Mouse (Mus musculus): ENCODE data around the gene Tenm2.

Gene Tenm2

DNA sequence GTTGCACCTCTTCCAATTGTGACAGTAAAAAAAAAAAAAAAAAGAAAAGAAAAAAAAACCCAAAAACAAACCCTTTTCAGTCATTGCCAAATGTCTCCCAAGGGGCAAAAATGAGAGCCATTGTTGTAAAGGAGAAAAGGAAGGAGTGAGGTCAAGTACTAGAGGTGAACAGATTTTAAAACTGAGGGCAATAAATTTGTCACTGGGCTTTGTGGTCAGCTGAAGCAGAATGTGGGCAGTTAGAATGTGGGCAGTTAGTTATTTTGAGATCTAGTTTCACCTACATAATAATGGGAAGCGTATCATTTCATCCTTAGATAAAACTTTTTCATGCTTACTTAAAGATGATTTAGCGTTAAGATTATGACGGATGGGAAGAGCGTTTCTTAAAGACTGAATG is 1016.2 kb downstream of the Tenm2 start:
- TF ChIP-seq GATA4 (IDR thresholded peaks at IDR 0.05; ENCODE audit: insufficient replicate concordance, low read length): no peak

DNA sequence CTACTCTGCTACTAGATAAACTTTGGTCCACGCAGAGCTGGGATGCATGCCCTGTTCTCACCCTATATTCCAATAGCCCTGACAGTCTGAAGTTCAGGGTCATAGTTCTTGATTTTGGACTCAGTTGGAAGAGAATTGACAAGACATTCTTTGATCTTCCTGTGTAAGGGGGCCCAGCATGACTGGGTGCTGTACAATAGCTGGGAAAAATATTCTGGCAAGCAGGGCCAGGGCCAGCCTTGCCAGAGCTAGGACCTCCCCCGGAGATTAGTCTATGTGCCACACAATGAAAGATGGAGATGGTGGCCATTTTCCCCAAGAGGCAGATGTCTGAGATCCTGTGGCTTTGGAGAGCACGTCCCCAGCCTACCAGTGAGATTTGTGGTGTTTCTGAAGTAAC is 1021.2 kb downstream of the Tenm2 start:
- no peak for TF ChIP-seq GATA4 (IDR thresholded peaks at IDR 0.05; ENCODE audit: insufficient replicate concordance, low read length)

DNA sequence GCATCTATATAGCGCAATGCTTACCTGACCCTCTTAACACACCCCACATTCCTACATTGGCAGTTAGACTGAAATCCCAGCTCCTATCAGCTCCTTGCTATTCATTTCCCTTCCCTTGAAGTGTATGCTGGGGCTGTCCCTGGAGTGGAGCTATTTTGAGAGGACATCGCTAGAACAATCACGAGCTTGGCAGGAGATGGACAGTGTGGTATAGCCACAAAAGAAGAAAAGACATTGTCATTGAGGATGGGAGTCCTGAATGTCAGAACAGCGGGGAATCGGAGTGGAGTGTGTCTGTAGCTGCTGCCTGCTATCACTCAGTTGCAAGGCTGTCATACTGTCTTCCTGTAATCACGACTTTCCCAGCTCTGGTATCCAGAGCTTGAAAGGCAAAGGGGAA is 1031.4 kb downstream of the Tenm2 start:
- TF ChIP-seq GATA4 (IDR thresholded peaks at IDR 0.05; ENCODE audit: insufficient replicate concordance, low read length): no peak

DNA sequence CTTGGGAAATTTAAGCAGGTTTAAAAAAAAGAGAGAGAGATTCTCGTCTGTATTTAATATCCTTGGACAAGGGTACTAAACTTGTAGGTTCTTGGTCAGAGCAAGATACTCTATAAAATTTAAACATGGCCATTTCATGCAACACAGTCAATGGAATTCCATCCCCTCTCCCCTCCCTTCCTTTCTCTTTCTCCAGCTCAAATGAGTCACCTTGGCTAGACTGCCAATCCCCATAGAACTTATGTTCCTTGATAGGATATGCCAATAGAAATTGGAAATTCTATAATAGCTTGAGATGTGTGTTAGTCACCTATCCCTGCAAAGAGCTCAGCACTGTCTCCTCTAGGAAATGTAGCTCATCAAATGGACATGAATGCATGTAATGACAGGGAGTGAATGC is 1031.9 kb downstream of the Tenm2 start:
- TF ChIP-seq GATA4 (IDR thresholded peaks at IDR 0.05; ENCODE audit: insufficient replicate concordance, low read length): no peak

DNA sequence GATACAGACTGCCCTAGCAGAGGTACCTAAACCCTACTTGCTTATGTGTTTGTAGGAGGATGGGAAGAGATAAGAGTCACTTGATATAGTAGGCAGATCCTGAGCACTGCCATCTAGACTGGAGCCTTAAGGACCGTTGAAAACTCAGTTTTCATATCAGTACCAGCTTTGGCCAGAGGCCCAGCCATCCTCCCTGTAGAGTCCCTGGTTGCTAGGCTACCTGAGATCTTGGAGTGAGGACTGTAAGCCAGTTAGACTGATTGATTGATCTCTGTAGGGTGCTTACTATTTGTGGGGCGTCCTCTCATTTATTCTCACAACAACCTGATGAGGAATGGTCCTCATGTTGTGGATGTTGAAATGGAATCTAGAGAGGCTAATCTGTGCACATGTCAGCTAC is 1041.4 kb downstream of the Tenm2 start:
- TF ChIP-seq GATA4 (IDR thresholded peaks at IDR 0.05; ENCODE audit: insufficient replicate concordance, low read length): no peak

DNA sequence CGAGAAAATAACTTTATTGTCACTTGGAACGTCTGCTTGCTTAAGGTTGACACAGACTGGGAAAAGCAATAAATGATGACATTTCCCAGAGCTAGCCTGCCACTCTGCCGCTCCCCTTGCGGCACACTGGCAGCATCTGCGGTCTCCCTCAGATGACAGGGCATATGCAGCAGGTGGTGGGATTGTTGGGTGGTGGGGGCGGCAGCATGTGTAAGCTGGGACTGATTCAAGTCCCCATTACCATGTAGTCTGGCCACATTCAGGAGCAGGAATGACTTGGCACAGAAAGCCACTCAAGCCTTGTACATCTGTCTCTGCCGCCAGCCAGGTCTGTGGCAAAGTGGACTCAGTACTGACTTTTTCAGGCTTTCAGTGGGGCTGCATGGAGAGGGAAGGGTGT is 1059.7 kb downstream of the Tenm2 start:
- no peak for TF ChIP-seq GATA4 (IDR thresholded peaks at IDR 0.05; ENCODE audit: insufficient replicate concordance, low read length)

DNA sequence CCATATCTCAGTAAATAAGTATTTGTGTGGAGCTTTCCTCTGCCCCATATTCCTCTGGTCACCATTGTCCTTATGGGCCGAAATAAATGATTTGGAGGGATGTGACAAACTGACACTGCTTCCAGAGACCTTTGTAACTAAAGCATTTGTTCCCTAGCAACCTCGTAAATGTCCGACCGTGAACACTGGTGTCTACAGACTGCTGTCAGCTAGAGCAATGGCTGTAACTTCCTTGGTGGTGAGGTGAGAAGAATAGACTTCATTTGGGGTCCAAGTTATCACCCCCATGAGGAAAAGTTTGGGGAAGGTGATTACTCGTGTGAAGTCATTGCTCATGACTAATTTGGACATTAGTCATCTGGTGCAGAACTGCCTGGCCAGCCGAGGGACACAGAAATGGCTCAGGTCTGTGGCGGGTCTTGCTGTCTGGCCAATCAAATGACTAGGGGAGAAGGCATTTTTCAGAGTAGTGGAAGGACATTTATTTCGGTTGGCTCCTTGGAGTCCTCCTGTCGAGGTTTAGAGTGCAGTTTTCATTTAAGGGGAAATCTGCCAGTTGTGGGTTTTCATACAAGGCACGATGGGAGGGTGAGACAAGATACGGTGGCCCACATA is 1062.6 kb downstream of the Tenm2 start:
- no peak for TF ChIP-seq GATA4 (IDR thresholded peaks at IDR 0.05; ENCODE audit: insufficient replicate concordance, low read length)

DNA sequence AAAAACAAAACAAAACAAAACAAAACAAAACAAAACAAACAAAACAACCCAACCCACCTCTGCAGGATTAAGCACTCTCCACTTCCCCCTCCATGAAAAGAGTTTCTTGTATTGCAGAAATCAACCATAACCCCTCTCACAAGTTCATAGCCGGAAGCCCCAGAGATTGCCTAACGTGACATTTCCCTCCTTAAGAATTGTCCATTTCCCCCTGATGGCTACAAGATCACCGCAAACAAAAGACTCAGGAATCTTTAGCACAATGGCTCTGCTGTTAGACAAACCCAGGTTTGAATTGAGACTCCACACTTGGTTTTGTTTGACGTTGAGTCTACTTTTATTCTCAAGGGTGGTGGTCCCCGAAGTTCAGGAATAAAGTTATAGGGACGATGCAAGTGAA is 1063.2 kb downstream of the Tenm2 start:
- no peak for TF ChIP-seq GATA4 (IDR thresholded peaks at IDR 0.05; ENCODE audit: insufficient replicate concordance, low read length)

DNA sequence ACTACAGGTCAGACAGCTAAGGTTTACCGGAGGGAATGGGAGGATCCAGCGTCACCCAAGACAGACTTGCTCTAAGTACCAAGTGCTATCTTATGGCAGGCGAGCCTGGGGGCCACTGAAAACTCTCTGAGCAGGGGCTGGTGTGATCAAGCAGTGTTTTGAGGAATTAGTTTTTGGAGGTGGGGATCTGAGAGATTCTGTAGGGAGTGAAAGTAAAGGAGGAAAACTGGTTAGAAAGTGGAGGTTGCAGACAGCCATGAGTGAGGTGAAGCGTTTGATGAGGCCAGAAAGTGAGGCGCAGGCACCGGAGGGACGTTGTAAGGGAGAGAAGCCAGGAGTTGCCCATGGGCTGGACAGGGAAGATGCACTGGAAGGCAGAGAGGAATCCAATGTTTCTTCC is 1063.8 kb downstream of the Tenm2 start:
- no peak for TF ChIP-seq GATA4 (IDR thresholded peaks at IDR 0.05; ENCODE audit: insufficient replicate concordance, low read length)

DNA sequence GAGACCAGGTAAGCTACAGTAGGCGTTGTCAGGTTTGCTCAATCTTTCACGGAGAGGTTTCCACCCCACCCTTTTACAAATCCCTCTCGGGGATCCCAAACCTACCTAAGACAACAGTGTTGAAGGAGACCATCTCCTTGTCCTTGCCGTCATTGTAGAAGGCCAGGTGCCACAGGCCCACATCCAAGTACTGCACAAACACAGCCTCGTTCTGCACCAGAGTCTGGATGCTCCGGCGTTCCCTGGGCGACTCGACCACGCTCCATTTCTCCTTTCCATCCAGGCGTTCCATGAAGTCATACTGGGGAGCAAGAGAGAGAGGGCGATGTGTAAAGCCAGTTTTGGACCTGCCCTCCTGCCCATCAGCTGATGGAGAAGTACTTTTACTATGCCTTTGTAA is 1064.5 kb downstream of the Tenm2 start:
- TF ChIP-seq GATA4 (IDR thresholded peaks at IDR 0.05; ENCODE audit: insufficient replicate concordance, low read length): no peak

DNA sequence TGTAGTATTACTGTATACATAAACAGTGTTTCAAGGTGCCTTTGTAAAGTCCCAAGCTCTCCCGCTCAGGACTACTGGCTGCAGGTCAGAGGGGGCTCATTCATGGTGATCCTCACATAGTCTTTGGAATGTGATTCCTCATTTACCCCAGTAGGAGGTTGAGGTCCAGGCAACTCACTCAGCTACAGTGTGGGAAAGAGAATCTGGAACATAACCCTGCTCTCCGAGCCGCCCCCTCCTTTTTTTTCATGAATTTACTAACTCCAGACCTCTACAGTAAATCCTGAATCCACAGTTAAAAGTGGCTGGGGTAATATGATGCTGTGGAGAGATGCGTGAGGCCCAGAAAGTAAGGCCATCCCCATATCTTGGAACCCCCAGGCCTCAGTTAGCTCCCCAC is 1066.0 kb downstream of the Tenm2 start:
- no peak for TF ChIP-seq GATA4 (IDR thresholded peaks at IDR 0.05; ENCODE audit: insufficient replicate concordance, low read length)

DNA sequence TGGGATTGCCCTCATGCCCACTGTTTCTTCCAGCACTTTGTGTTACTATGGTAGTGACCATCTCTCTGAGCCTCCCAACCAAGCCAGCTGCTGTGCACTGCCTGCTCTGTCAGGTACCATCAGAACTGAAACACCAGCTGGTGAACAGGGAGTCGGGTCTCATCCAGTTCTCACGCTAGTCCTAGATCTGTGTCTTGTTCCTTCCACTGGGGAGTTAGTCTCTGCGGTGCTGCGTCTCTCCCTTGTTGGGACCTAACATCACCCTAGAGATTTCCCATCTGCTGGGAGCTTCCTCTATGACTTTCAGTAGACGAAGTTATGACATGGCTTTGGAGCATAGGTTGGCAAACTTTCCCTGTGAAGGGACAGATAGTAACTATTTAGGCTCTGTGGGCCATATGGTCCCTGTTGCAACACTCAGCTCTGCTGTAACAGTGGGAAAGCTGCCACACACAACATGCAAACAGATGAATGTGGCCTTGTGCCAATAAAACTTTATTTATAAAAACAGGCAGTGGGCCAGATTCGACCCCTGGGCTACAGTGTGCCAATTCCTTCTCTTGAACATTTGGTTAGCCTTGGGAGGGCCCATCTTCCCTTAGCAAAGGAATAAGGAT is 1066.7 kb downstream of the Tenm2 start:
- no peak for TF ChIP-seq GATA4 (IDR thresholded peaks at IDR 0.05; ENCODE audit: insufficient replicate concordance, low read length)

DNA sequence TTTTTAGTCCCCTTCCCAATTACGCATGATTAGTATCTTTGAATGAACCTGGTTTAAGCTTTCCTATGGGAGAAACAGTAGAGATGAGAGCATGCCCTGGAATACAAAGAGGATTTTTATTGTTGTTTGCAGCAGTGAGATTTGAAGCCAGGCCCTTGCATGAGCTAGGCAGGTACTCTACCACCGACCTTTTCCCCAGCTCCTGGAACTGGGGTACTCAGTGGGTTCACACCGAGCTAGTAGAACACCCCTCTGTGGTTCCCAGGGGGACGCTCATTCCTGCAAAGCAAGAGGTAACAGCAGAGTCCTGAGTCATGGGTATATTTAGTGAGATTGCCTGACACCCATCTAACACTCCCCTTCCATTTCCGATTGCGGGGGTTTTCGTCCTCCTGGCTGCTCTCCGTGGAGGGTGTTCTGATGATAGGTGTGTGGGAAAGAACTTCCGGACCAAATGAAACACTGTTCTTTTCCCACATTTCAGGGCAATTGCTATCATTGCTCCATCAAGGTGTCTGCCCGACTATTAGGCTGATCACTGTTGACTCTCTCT is 1067.9 kb downstream of the Tenm2 start:
- no peak for TF ChIP-seq GATA4 (IDR thresholded peaks at IDR 0.05; ENCODE audit: insufficient replicate concordance, low read length)

DNA sequence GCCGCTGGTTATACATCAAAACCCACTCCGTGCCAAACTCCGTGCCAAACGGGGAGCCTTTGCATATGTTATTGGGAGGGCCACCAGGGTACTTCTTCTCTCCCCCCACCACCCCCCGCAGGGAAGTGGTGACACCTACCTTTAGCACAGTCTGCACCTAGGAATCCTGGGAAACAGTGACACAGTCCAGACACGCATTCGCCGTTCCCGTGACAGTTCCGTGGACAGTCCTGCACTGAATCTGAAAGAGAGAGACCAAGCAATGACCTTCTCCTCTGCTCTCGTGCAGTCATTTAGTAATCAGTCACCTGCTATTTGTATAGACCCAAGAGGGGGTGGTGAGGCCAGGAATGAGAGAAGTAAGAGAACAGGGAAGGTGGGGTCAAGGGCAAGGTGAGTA is 1072.2 kb downstream of the Tenm2 start:
- no peak for TF ChIP-seq GATA4 (IDR thresholded peaks at IDR 0.05; ENCODE audit: insufficient replicate concordance, low read length)

DNA sequence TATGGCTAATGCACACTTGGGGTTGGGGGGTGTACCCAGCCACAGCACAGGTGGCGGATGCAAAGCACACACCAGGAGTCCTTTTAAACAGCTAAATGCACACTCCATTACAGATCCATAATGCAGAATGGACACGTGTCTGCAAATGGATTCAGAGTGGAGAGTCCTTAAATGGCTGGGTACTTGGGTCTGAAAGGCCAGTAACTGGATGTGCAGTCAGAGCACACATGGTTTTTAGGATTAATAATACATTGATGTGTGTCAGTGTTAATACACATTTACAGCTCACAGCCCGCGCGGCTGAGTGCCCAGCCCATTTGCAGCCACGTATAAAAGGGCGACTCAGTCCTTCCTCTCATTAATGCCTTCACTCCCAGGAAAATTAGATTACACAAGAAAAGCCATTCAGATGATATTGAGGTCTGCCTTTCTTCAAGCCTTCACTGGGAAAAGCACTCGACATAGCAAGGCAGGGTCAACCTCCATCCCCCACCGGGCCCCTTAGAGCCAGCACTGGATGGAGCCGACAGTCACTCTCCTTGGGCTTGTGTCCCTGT is 1073.9 kb downstream of the Tenm2 start:
- no peak for TF ChIP-seq GATA4 (IDR thresholded peaks at IDR 0.05; ENCODE audit: insufficient replicate concordance, low read length)

DNA sequence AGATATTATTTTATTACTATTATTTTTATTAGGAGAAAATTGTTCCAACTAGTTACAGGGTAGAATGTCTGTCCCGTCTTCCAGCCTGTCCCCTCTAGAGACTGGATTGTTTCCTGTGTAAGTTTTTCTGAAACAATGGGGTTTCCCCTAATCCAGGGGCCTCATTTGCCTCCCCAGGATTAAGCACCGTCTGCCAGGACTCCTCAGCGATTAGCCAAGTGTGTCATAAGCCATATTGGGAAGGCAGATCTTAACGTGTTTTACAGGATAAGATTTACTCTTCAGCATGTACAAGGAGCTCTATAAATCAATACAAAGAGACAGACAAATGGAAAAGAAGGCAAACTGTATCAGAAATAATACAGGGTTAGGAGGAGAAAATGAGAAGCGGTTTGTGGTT is 1082.3 kb downstream of the Tenm2 start:
- no peak for TF ChIP-seq GATA4 (IDR thresholded peaks at IDR 0.05; ENCODE audit: insufficient replicate concordance, low read length)

DNA sequence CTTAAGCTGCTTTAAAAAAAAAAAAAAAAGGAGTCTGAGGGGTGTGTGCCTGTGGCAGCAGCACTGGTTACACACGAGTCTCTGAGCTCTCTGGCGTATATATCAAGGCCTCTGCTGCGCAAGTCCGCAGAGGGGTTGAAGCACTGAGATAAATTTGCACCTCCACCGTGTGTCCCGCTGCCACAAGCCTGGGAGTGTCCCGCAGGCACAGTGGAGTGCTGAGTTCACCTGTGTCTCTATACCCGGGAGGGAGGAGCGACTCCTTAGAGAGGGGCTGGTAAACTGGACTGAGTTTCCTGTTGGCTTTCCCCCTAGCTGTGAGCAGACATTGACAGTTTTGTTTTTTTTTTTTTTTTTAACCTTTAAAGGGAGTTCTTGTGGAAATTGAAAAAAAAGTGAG is 1082.8 kb downstream of the Tenm2 start:
- no peak for TF ChIP-seq GATA4 (IDR thresholded peaks at IDR 0.05; ENCODE audit: insufficient replicate concordance, low read length)
